Mouse (Mus musculus) forebrain, embryonic 15.5 days (tissue): ENCODE results near the gene Ptprt. TPM values are rescaled to one million over a fixed set of nuclear protein-coding genes. Genes with fewer than 3 reads are reported as not detected.
"Not testable (repeated sequence)": the region's sequence is repeated elsewhere in the genome, so short reads cannot be mapped to it uniquely, and the experiment has no call there.

ENCODE experiments used
- ATAC-seq: fragments of 200-750 bp; cut with Nextera tagmentation; replicated peaks from 2 replicates; pipeline ENCODE4 v1.8.0; 2017; ENCODE audit warnings: mild to moderate bottlenecking, moderate TSS enrichment, moderate library complexity
- H3K27ac ChIP-seq: fragments of 300-500 bp; sonication (generic); replicated peaks from 2 replicates; pipeline ENCODE4 v1.5.1; 2015; ENCODE audit warnings: mild to moderate bottlenecking, inconsistent platforms
- H3K27me3 ChIP-seq: fragments of 300-500 bp; sonication (generic); 2 replicates; pipeline ENCODE4 v1.6.1; 2015; ENCODE audit warnings: inconsistent platforms
- H3K36me3 ChIP-seq: fragments of 300-500 bp; sonication (generic); 2 replicates; pipeline ENCODE4 v1.6.1; 2015; ENCODE audit warnings: mild to moderate bottlenecking, inconsistent platforms
- H3K4me1 ChIP-seq: fragments of 300-500 bp; sonication (generic); 2 replicates; pipeline ENCODE4 v1.6.1; 2015; ENCODE audit warnings: inconsistent platforms
- H3K4me2 ChIP-seq: fragments of 300-500 bp; sonication (generic); replicated peaks from 2 replicates; pipeline ENCODE4 v1.6.1; 2015; ENCODE audit warnings: mild to moderate bottlenecking, inconsistent platforms
- H3K4me3 ChIP-seq: fragments of 300-500 bp; sonication (generic); 2 replicates; pipeline ENCODE4 v1.5.1; 2015; ENCODE audit warnings: mild to moderate bottlenecking, inconsistent platforms
- H3K9ac ChIP-seq: fragments of 300-500 bp; sonication (generic); replicated peaks from 2 replicates; pipeline ENCODE4 v1.6.1; 2015; ENCODE audit warnings: mild to moderate bottlenecking, inconsistent platforms
- H3K9me3 ChIP-seq: fragments of 300-500 bp; sonication (generic); 2 replicates; pipeline ENCODE4 v1.6.1; 2016; ENCODE audit warnings: inconsistent platforms
- WGBS: fragments of 180-500 bp; shearing (Covaris S2); methylation state at CpG from one replicate; pipeline ENCODE4 v1.1.7; 2015; ENCODE audit warnings: mixed read lengths; 5-methylcytosine and 5-hydroxymethylcytosine counted together
- polyA plus RNA-seq: library from polyadenylated mRNA; unstranded; fragments of >200 nt; fragmentation: Nextera tagmentation; extraction: Ambion mirVana; gene quantifications from 2 replicates; pipeline ENCODE4 v1.2.1, GENCODE M21; 2015

Gene Ptprt
- polyA plus RNA-seq, 1 experiment from 2014 or later, result 8.2 TPM

- Histone ChIP-seq H3K27ac (0 out of 2 replicates have a peak overlapping the region, but pooled peaks have one; percentile 23), H3K4me2 (no peak overlapping the region), H3K4me3 (no peak overlapping the region), H3K9me3 (no peaks in the 10 kb centered on the region), H3K36me3 (no peaks in the 10 kb centered on the region), H3K27me3 (no peaks in the 10 kb centered on the region), H3K4me1 (no peaks in the 10 kb centered on the region), H3K9ac (no peak overlapping the region)
- ATAC-seq, result no peak
- WGBS, result 82% methylated on average over 7 of the region's 7 CpGs
Measured at GRCm38 (mm10) chr2:161534151-161534550, 1126.8 kb downstream of the Ptprt start.

GRCm38 (mm10) chr2:161527192-161527591 is 1133.8 kb downstream of the Ptprt start:
- Histone ChIP-seq H3K9me3 (no peaks in the 10 kb centered on the region), H3K27ac (no peak overlapping the region), H3K27me3 (no peaks in the 10 kb centered on the region), H3K36me3 (no peaks in the 10 kb centered on the region), H3K4me1 (no peaks in the 10 kb centered on the region), H3K4me2 (no peak overlapping the region), H3K9ac (no peak overlapping the region), H3K4me3 (no peak overlapping the region)
- 88% methylated on average over 1 of the region's 1 CpGs for WGBS
- ATAC-seq, result no peak

DNA sequence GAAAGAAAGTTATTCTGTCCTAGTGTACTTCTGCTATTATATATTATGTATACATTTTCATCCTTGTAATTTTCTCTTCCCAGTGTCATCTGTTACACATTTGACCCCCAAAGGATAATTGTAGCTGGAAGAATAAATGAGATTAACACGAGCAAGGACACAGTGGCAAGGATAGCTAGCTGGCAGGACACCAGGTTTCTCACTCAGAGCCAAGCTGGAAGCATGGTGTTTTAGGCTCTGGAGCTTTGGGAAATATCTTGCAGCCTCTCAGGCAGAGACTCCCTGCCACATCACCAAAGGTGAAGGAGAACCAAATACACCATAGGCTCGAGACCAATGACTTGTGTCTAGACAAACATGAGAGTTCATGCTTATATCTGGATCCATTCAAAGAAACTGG is 1141.3 kb downstream of the Ptprt start:
- ATAC-seq, result no peak
- Histone ChIP-seq H3K36me3 (no peaks in the 10 kb centered on the region), H3K4me3 (no peak overlapping the region), H3K9ac (no peak overlapping the region), H3K9me3 (no peaks in the 10 kb centered on the region), H3K27me3 (no peaks in the 10 kb centered on the region), H3K27ac (no peak overlapping the region), H3K4me1 (peaks cover 12% of the 10 kb centered on the region), H3K4me2 (no peak overlapping the region)
- WGBS, result 54% methylated on average over 2 of the region's 2 CpGs

GRCm38 (mm10) chr2:161516921-161517320 is 1144.0 kb downstream of the Ptprt start:
- H3K27ac ChIP-seq, result no peak overlapping the region; the same call in 1 of the 2 replicates
- no peak overlapping the region for H3K9ac ChIP-seq
- WGBS, result 20% methylated on average over 5 of the region's 5 CpGs
- H3K4me1 ChIP-seq, result peaks cover 12% of the 10 kb centered on the region
- H3K9me3 ChIP-seq, result no peaks in the 10 kb centered on the region
- ATAC-seq, result no peak
- H3K36me3 ChIP-seq, result no peaks in the 10 kb centered on the region
- H3K27me3 ChIP-seq, result no peaks in the 10 kb centered on the region
- H3K4me2 ChIP-seq, result 0 out of 2 replicates have a peak overlapping the region, but pooled peaks have one; percentile 11
- H3K4me3 ChIP-seq, result no peak overlapping the region

- no peak overlapping the region for H3K9ac ChIP-seq
- WGBS, result 85% methylated on average over 1 of the region's 1 CpGs
- H3K36me3 ChIP-seq, result no peaks in the 10 kb centered on the region
- H3K4me1 ChIP-seq, result peaks cover 30% of the 10 kb centered on the region
- no peak overlapping the region for H3K4me2 ChIP-seq
- no peaks in the 10 kb centered on the region for H3K9me3 ChIP-seq
- no peak for ATAC-seq
- no peak overlapping the region for H3K27ac ChIP-seq
- no peaks in the 10 kb centered on the region for H3K27me3 ChIP-seq
- no peak overlapping the region for H3K4me3 ChIP-seq
Measured at GRCm38 (mm10) chr2:161513256-161513655, 1147.7 kb downstream of the Ptprt start.

DNA sequence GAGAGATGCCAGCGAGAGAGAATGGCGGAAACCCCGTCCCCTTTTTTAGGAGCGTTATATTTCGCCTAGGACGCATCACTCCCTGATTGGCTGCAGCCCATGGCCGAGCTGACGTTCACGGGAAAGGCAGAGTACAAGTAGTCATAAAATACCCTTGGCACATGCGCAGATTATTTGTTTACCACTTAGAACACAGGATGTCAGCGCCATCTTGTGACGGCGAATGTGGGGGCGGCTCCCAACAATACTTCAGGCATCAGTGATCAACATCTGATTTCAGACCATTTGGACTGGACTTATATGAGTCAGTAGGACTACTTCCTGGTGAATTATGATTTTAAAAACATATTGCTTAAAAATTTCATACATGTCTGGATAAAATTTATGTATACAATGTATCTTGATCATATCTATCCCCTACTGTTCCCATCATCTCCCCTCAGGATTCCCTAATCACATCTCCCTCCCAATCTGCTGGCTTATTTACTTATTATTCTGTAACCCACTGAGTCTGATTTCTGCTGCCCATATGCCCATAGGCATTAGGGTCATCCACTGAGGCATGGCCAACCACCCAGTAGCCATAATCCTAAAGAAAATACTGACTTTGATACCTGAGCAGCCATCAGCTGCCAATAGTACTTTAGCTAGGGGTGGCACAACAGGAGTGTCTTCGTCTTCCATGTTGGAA is 1148.9 kb downstream of the Ptprt start:
- H3K36me3 ChIP-seq, H3K9ac ChIP-seq, H3K9me3 ChIP-seq, H3K4me3 ChIP-seq, H3K27me3 ChIP-seq, H3K4me2 ChIP-seq: not testable (repeated sequence)
- peaks cover 27% of the 10 kb centered on the region for H3K4me1 ChIP-seq
- peak overlapping the region; percentile 46; the same call in 1 of the 2 replicates for H3K27ac ChIP-seq
- ATAC-seq, result peak; percentile 83
- WGBS, result 16% methylated on average over 6 of the region's 15 CpGs

- Histone ChIP-seq H3K4me3 (peak overlapping the region; percentile 46), H3K27ac (no peak overlapping the region)
- peak; percentile 63; the same call in 1 of the 2 replicates for ATAC-seq
Measured at GRCm38 (mm10) chr2:161511101-161511759, 1149.7 kb downstream of the Ptprt start.

GRCm38 (mm10) chr2:161499097-161499899 is 1161.6 kb downstream of the Ptprt start:
- H3K27me3 ChIP-seq, result no peaks in the 10 kb centered on the region
- H3K4me1 ChIP-seq, result peaks cover 15% of the 10 kb centered on the region
- H3K4me2 ChIP-seq, result peak overlapping the region; percentile 41
- 0 out of 2 replicates have a peak, but pooled peaks have one; percentile 16 for ATAC-seq
- H3K9ac ChIP-seq, result no peak overlapping the region
- no peaks in the 10 kb centered on the region for H3K36me3 ChIP-seq
- 9% methylated on average over 13 of the region's 13 CpGs for WGBS
- H3K4me3 ChIP-seq, result peak overlapping the region; percentile 28
- no peaks in the 10 kb centered on the region for H3K9me3 ChIP-seq
- no peak overlapping the region for H3K27ac ChIP-seq

More at GRCm38 (mm10) chr2:161511101-161511759, 1149.7 kb downstream of the Ptprt start:
- H3K9ac ChIP-seq, result peak overlapping the region; percentile 50
- H3K36me3 ChIP-seq, result no peaks in the 10 kb centered on the region
- WGBS, result 10% methylated on average over 8 of the region's 8 CpGs
- no peaks in the 10 kb centered on the region for H3K27me3 ChIP-seq
- peak overlapping the region; percentile 55 for H3K4me2 ChIP-seq
- H3K4me1 ChIP-seq, result peaks cover 20% of the 10 kb centered on the region
- no peaks in the 10 kb centered on the region for H3K9me3 ChIP-seq

- Histone ChIP-seq H3K4me1 (peaks cover 15% of the 10 kb centered on the region), H3K27me3 (no peaks in the 10 kb centered on the region), H3K36me3 (no peaks in the 10 kb centered on the region), H3K9ac (no peak overlapping the region), H3K4me3 (peak overlapping the region; percentile 28), H3K4me2 (peak overlapping the region; percentile 41), H3K9me3 (no peaks in the 10 kb centered on the region), H3K27ac (no peak overlapping the region)
- 21% methylated on average over 13 of the region's 13 CpGs for WGBS
- ATAC-seq, result peak; percentile 60
Measured at GRCm38 (mm10) chr2:161498449-161499096, 1162.4 kb downstream of the Ptprt start.

DNA sequence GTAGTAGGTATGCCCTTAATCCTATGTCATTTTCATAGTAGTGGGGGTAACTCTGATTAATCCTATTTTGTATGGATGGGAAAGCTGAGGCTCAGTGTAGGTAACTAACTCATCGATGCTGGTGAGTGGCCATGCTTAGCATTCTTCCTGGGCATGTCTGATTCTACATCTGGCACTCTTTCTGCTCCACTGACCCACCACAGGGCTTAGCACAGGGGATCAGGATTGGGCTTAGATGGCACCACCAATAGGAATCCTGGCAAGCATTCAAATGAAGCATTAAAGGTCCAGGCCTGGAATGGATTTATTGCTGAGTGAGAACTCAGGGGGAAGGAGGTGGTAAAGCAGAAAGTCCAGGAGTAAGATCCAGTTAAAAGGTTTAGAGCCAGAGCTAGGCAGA is 1179.2 kb downstream of the Ptprt start:
- ATAC-seq, result no peak
- Histone ChIP-seq H3K4me2 (no peak overlapping the region), H3K36me3 (no peaks in the 10 kb centered on the region), H3K27me3 (no peaks in the 10 kb centered on the region), H3K4me3 (no peak overlapping the region), H3K4me1 (no peaks in the 10 kb centered on the region), H3K27ac (no peak overlapping the region), H3K9me3 (no peaks in the 10 kb centered on the region), H3K9ac (no peak overlapping the region)
- 70% methylated on average over 1 of the region's 1 CpGs for WGBS

GRCm38 (mm10) chr2:161480445-161480844 is 1180.5 kb downstream of the Ptprt start:
- ATAC-seq, result no peak
- Histone ChIP-seq H3K4me2 (no peak overlapping the region), H3K27me3 (no peaks in the 10 kb centered on the region), H3K36me3 (no peaks in the 10 kb centered on the region), H3K4me1 (no peaks in the 10 kb centered on the region), H3K4me3 (no peak overlapping the region), H3K27ac (no peak overlapping the region), H3K9ac (no peak overlapping the region), H3K9me3 (no peaks in the 10 kb centered on the region)
